ENCODE assay signal across 9 mouse cellular contexts in genomic region chr12:112760154-112760926, GRCm38 (mm10). TPM values are rescaled to one million over a fixed set of nuclear protein-coding genes. Genes with fewer than 3 reads are reported as not detected.
DNase-seq lines count a peak whose midpoint lies in the region; ATAC-seq and TF ChIP-seq lines count a peak whose summit lies in the region.
"Had no signal": no experiment of that assay in that cellular context is flagged by ENCODE, and none has a peak within 500 bp of the region (broad histone marks: within the 10 kb centered on the region; RNA-seq: fewer than 3 reads in every experiment).

Gene Pld4, plus strand, starts transcription at chr12:112760655.

- no peak within 1 kb of the TSS for H3K9ac ChIP-seq in liver, embryonic 13.5 days
- no peak within 1 kb of the TSS for H3K9ac ChIP-seq in stomach, postnatal 0 days (ENCODE audit: low read length)

- no peaks in the 10 kb centered on the region for H3K9me3 ChIP-seq in liver, embryonic 13.5 days (replicated peaks)
- H3K9me3 ChIP-seq in stomach, postnatal 0 days (ENCODE audit: control insufficient read depth, low read length) = no peaks in the 10 kb centered on the region
- H3K9me3 ChIP-seq in midbrain, embryonic 10.5 days (replicated peaks) = 0 out of 2 replicates have a peak, but pooled peaks cover 3% of the 10 kb centered on the region

- H3K4me2 ChIP-seq in liver, embryonic 13.5 days = 0 out of 2 replicates have a peak within 1 kb of the TSS, but pooled peaks have one; percentile 2
- H3K4me2 ChIP-seq in stomach, postnatal 0 days (replicated peaks; ENCODE audit: low read depth) = no peak within 1 kb of the TSS

- no peak for TF ChIP-seq CTCF in cerebellum, adult 2 months (IDR thresholded peaks at IDR 0.05; ENCODE audit: borderline replicate concordance, insufficient read depth, low read depth, low read length)
- no peak for TF ChIP-seq CTCF in stomach, postnatal 0 days (IDR thresholded peaks at IDR 0.05; ENCODE audit: low read depth)

- no peaks in the 10 kb centered on the region for H3K36me3 ChIP-seq in liver, embryonic 13.5 days
- no peaks in the 10 kb centered on the region for H3K36me3 ChIP-seq in stomach, postnatal 0 days (ENCODE audit: control insufficient read depth, insufficient read depth, low read length)
- H3K36me3 ChIP-seq in midbrain, embryonic 10.5 days = no peaks in the 10 kb centered on the region

- no peak within 1 kb of the TSS for H3K4me3 ChIP-seq in cerebellum, adult 2 months (replicated peaks; ENCODE audit: insufficient read depth, low read depth, low read length)
- H3K4me3 ChIP-seq in liver, embryonic 13.5 days (replicated peaks) = peak within 1 kb of the TSS; percentile 6; the same call in 1 of the 2 replicates
- no peak within 1 kb of the TSS for H3K4me3 ChIP-seq in stomach, postnatal 0 days (ENCODE audit: low read depth, low read length)
- no peak within 1 kb of the TSS for H3K4me3 ChIP-seq in midbrain, embryonic 10.5 days
- H3K4me3 ChIP-seq: myocyte had no signal

- ATAC-seq in liver, embryonic 13.5 days (ENCODE audit: low read depth) = 0 out of 2 replicates have a peak, but pooled peaks have one; percentile 26
- ATAC-seq in stomach, postnatal 0 days (ENCODE audit: low FRiP score, low TSS enrichment) = 0 out of 2 replicates have a peak, but pooled peaks have one; percentile 27

- TF ChIP-seq EP300 in stomach, postnatal 0 days (optimal IDR thresholded peaks at IDR 0.05) = no peak

- H3K27me3 ChIP-seq in cerebellum, adult 2 months (ENCODE audit: control insufficient read depth, insufficient read depth, low read length) = no peaks in the 10 kb centered on the region
- 0 out of 2 replicates have a peak, but pooled peaks cover 4% of the 10 kb centered on the region for H3K27me3 ChIP-seq in liver, embryonic 13.5 days
- H3K27me3 ChIP-seq in stomach, postnatal 0 days (ENCODE audit: control insufficient read depth, insufficient read depth, low read length) = no peaks in the 10 kb centered on the region
- no peaks in the 10 kb centered on the region for H3K27me3 ChIP-seq in midbrain, embryonic 10.5 days (ENCODE audit: low read depth, poor library complexity, severe bottlenecking)

- DNase-seq in cerebellum, adult 11-12 months = peak; percentile 1
- DNase-seq in cerebellum, adult 2 months = no peak
- DNase-seq in testis, postnatal 10 days (ENCODE audit: low spot score) = peak; percentile 44
- DNase-seq in testis, postnatal 14 days (ENCODE audit: low spot score) = no peak
- no peak for DNase-seq in liver, embryonic 13.5 days
- DNase-seq in stomach, postnatal 0 days (ENCODE audit: low spot score) = no peak
- DNase-seq in midbrain, embryonic 10.5 days (ENCODE audit: low spot score) = no peak
- no peak for DNase-seq in right cerebral cortex, postnatal 25 days

- no peak for TF ChIP-seq POLR2A in cerebellum, adult 2 months (IDR thresholded peaks at IDR 0.05; ENCODE audit: borderline replicate concordance, insufficient read depth, low read length)

- H3K27ac ChIP-seq in cerebellum, adult 2 months (ENCODE audit: insufficient read depth, low read length) = no peak within 1 kb of the TSS
- no peak within 1 kb of the TSS for H3K27ac ChIP-seq in liver, embryonic 13.5 days
- no peak within 1 kb of the TSS for H3K27ac ChIP-seq in stomach, postnatal 0 days (replicated peaks)
- no peak within 1 kb of the TSS; the same call in 1 of the 2 replicates for H3K27ac ChIP-seq in midbrain, embryonic 10.5 days (replicated peaks)

- WGBS in cerebellum, adult 2 months = 46% methylated on average over 4 of the region's 4 CpGs
- 15% methylated on average over 4 of the region's 4 CpGs for WGBS in liver, embryonic 13.5 days (ENCODE audit: insufficient replicate concordance)
- 34% methylated on average over 4 of the region's 4 CpGs for WGBS in stomach, postnatal 0 days
- WGBS in midbrain, embryonic 10.5 days = 37% methylated on average over 4 of the region's 4 CpGs

- H3K4me1 ChIP-seq in cerebellum, adult 2 months (ENCODE audit: control insufficient read depth, insufficient read depth, low read length) = no peaks in the 10 kb centered on the region; the same call in 1 of the 2 replicates
- no peaks in the 10 kb centered on the region; the same call in 1 of the 2 replicates for H3K4me1 ChIP-seq in liver, embryonic 13.5 days (replicated peaks)
- H3K4me1 ChIP-seq in stomach, postnatal 0 days (replicated peaks; ENCODE audit: control insufficient read depth, insufficient read depth) = no peaks in the 10 kb centered on the region
- 0 out of 2 replicates have a peak, but pooled peaks cover 3% of the 10 kb centered on the region for H3K4me1 ChIP-seq in midbrain, embryonic 10.5 days

RNA-seq across cellular contexts. Expression of gene Pld4, which starts in this region (rescaled TPM):
- 6.7 and 7.8 TPM in 2 replicates for polyA plus RNA-seq in cerebellum, adult 2 months (2012; rRNA removed)
- 9.6 and 11.0 TPM in 2 replicates for polyA plus RNA-seq in liver, embryonic 13.5 days (2015; fragmentation: Nextera tagmentation; extraction: Ambion mirVana)
- 9.6 and 9.8 TPM in 2 replicates for polyA plus RNA-seq in stomach, postnatal 0 days (2015; fragmentation: Nextera tagmentation; extraction: Ambion mirVana)
- polyA plus RNA-seq in midbrain, embryonic 10.5 days (2016; fragmentation: Nextera tagmentation; extraction: Ambion mirVana) = 3.7 and 5.7 TPM in 2 replicates

Comparison
In these comparisons a context has a peak if more than half of its experiments do, and no peak if none do; other contexts are left out.
1. DNase-seq: peak in cerebellum, adult 11-12 months (single experiment) and testis, postnatal 10 days (single experiment); none in cerebellum, adult 2 months (0 of 2), testis, postnatal 14 days (single experiment), liver, embryonic 13.5 days (single experiment), stomach, postnatal 0 days (single experiment), midbrain, embryonic 10.5 days (single experiment) and right cerebral cortex, postnatal 25 days (single experiment).